Mouse (Mus musculus) CD4-positive, CD25-positive, alpha-beta regulatory T cell, adult 2 months (primary cell): ENCODE data around the gene Vwa2.
A peak's percentile ranks its signal among the peaks of the same experiment; 100 is the strongest.

Experiments
- DNase-seq: peaks from one replicate; pipeline ENCODE4 v3.0.0-alpha.2; 2012; ENCODE audit warnings: low read depth, low spot score

The Vwa2 gene

GRCm38 (mm10) chr19:56873816-56874600, at the start of gene Vwa2:
Gene Vwa2 (plus strand): TSS chr19:56874249.
- DNase-seq: no peak

GRCm38 (mm10) chr19:56826047-56826631, 47.9 kb upstream of the Vwa2 start, which contains the start of gene Tdrd1:
Gene Tdrd1 (plus strand): TSS chr19:56826209.
- peak; percentile 34 for DNase-seq

- DNase-seq: no peak
Measured at GRCm38 (mm10) chr19:56828305-56828704, 45.7 kb upstream of the Vwa2 start.

GRCm38 (mm10) chr19:56829267-56829666, 44.8 kb upstream of the Vwa2 start:
- no peak for DNase-seq

GRCm38 (mm10) chr19:56830163-56830562, 43.9 kb upstream of the Vwa2 start:
- DNase-seq: no peak

GRCm38 (mm10) chr19:56835340-56835739, 38.7 kb upstream of the Vwa2 start:
- DNase-seq: no peak

- no peak for DNase-seq
Measured at GRCm38 (mm10) chr19:56838942-56839706, 34.9 kb upstream of the Vwa2 start.

GRCm38 (mm10) chr19:56842974-56843373, 31.1 kb upstream of the Vwa2 start:
- no peak for DNase-seq

GRCm38 (mm10) chr19:56852590-56852989, 21.5 kb upstream of the Vwa2 start:
- DNase-seq: no peak

- DNase-seq: no peak
Measured at GRCm38 (mm10) chr19:56856455-56856854, 17.6 kb upstream of the Vwa2 start.

GRCm38 (mm10) chr19:56867701-56868100, 6.3 kb upstream of the Vwa2 start:
- no peak for DNase-seq

- DNase-seq: no peak
Measured at GRCm38 (mm10) chr19:56874601-56875315, 709 bp downstream of the Vwa2 start.

GRCm38 (mm10) chr19:56877364-56877763, 3.3 kb downstream of the Vwa2 start:
- no peak for DNase-seq

- no peak for DNase-seq
Measured at GRCm38 (mm10) chr19:56887879-56888278, 13.8 kb downstream of the Vwa2 start.

- no peak for DNase-seq
Measured at GRCm38 (mm10) chr19:56888654-56889053, 14.6 kb downstream of the Vwa2 start.

- no peak for DNase-seq
Measured at GRCm38 (mm10) chr19:56891438-56891837, 17.4 kb downstream of the Vwa2 start.

- no peak for DNase-seq
Measured at GRCm38 (mm10) chr19:56892586-56892985, 18.5 kb downstream of the Vwa2 start.

- DNase-seq: no peak
Measured at GRCm38 (mm10) chr19:56893326-56893725, 19.3 kb downstream of the Vwa2 start.

- no peak for DNase-seq
Measured at GRCm38 (mm10) chr19:56897654-56898053, 23.6 kb downstream of the Vwa2 start.

GRCm38 (mm10) chr19:56904095-56904494, 30.0 kb downstream of the Vwa2 start:
- no peak for DNase-seq

- DNase-seq: no peak
Measured at GRCm38 (mm10) chr19:56905395-56905794, 31.3 kb downstream of the Vwa2 start.

- no peak for DNase-seq
Measured at GRCm38 (mm10) chr19:56907850-56908249, 33.8 kb downstream of the Vwa2 start.
